Mouse (Mus musculus) layer of hippocampus, postnatal 10 days (tissue): ENCODE results near the gene Uckl1. TPM values are rescaled to one million over a fixed set of nuclear protein-coding genes. Genes with fewer than 3 reads are reported as not detected.
A peak's percentile ranks its signal among the peaks of the same experiment; 100 is the strongest.

Source experiments
- DNase-seq, 2 experiments: peaks; one replicate each; pipeline ENCODE4 v3.0.0; 2021; ENCODE audit warnings: low spot score in 2 of 2
- long read RNA-seq: library from polyadenylated mRNA; stranded (forward); transcript quantifications from one replicate; pipeline ENCODE4 v2.0.0, GENCODE M21; 2023
- total RNA-seq, 2 experiments: library from RNA; stranded (reverse); gene quantifications; 2 replicates each; pipeline ENCODE4 v1.2.3; 2021

The Uckl1 gene
- 10 to 100 TPM; 40.4 to 44.3 TPM for total RNA-seq
- long read RNA-seq, transcript Uckl1-217 (3 exons, 569 nt): major isoform, 7 of 49 reads
- long read RNA-seq, partial matches to known transcripts: 2 of 49 reads
- long read RNA-seq, other reads (novel, unspliced or antisense): 36 of 49 reads

DNA sequence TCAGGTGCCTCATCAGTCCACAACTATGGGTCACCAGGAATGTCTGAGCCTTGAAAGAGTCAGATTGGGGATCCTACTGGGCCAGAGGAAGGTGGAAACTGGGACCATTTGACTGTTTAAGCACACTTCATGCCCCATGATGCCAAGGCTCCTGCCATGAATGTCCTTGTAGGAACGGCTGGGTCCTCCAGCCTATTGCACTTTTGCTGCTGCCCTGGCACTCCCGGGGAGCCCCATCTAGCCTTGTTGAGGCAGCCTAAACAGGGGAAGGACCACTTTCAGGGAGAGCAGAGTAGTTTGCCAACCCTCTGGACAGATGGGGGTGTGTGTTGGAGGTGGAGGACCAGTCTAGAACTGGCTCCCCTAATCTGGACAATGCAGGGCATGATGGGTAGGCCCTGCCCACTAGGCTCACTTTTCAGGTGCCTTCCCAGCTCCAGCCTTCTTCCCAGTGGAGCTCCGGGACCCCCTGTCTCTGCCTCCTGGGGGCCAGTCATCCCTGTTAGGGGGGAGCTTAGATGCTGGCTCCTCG is at the start of gene Uckl1:
Uckl1 (minus strand) TSS at position 482 of the 532 bp plus-strand sequence.
- no peak for DNase-seq

DNA sequence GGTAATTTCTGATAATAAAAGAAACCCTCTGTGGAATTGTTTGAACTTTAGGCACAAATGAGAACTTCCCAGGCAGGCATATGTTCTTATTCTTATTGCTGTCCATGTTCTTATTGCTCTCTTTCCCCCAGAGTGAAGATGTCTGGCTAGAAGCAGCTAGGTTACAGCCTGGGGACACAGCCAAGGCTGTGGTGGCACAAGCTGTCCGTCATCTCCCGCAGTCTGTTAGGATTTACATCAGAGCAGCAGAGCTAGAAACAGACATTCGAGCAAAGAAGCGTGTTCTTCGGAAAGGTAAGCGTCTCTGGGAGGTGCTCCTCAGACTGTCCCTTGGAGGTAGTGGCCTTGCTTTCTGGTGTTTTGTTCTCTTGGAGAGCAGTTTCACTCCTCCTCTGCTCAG is 47.9 kb upstream of the Uckl1 start:
- DNase-seq: no peak

DNA sequence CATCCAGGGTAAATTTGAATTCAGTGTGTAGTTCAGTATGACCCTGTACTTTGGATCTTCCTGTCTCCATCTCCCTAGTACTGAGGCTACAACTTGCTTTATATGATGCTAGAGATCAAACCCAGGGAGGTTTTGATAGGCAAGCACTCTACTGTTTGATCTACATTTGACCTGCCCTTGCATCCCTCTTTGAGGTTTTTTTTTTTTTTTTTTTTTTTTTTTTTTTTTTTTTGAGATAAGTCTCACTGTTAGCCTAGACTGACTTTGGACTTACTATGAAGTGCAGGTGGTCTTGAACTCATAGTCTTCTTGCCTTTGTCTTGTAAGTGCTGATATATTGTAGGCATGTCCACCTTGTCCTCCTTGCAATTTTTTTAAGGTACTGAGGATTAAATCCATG is 43.8 kb upstream of the Uckl1 start:
- no peak for DNase-seq

DNA sequence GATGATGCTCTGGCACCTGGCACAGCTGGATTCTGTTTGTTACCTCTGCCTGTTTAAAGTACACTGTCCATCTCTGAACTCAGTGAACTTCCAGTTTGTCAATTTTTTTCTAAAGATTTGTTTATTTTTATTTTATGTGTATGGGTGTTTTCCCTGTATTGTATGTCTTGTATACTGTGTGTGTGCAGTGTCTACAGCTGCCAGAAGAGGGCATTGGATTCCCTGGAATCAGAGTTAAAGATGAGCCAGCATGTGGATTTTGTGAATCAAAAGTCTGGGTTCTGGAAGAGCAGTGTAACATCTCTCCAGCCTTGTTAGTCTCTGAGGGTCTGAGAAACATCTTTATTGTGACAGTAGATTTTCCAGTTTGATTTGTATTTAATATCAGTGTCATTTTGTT is 38.7 kb upstream of the Uckl1 start:
- peak; percentile 34 to 41 for DNase-seq

DNA sequence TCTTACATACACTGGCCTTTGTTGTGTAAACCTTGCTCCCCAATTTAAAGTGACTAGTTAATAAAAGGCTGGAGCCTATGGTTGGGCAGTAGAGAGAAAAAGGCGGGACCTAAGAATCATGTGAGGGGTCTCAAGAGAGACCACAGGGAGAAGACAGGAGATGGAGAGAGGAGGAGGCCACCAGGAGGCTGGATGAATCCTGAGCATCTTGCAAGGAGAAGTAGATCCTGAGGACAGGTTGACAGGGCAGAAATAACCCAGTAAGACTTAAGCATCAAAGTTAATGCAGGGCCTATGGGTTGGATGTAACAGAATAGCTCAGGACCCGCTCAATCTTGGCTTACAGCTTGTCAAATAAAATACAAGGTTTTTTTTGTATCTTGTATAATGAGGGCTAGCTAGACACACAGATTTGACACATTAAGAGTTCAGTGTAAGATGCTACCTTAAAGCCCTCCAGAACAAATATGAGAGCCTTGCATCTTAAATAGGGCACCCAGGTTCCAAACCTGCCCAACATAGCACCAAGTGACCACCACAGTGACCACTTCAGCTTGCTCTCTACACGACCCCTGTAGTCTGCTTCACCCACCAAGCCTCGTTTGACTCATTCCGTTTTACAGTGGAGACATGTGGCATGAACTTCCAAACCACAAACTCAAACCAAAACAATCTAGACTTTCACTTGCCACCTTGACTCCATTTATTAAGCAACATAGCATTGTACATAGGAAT is 34.2 kb upstream of the Uckl1 start:
- DNase-seq: no peak

DNA sequence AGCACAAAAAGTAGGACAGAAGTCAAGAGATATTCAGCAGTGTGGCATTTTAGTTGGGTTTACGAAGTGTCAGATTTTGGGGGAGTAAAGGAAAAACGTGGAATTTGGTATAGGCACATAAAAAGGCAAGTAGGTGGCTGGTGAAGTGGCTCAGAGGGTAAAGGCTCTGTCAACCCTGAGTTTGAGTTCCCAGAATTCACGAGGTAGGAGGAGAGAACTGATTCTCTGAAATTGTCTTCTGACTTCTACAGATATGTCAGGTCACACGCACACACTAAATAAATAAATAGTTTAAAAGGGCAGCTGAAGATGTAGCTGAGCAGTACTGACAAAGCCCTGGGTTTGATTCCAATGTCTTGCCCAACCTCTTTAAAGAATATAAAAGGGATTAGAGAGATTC is 17.7 kb upstream of the Uckl1 start:
- DNase-seq: no peak

DNA sequence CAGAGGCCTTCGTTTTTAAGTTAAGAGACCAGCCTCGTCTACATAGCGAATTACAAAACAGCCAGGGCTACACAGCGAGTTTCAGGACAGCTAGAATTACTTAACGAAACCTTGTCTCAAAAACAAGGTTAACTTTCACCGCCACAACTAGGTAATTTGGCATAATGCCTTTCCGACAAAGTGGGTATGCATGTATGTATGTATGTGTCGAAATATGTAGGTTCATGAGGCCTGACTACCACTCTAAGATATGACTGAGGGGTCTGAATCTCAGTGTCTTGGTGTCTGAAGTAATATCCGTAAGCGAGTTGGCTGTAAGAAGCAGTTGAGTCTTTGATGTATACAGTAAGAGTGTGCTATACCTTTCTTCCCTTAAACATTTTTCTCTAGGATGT is 17.1 kb upstream of the Uckl1 start:
- no peak for DNase-seq

DNA sequence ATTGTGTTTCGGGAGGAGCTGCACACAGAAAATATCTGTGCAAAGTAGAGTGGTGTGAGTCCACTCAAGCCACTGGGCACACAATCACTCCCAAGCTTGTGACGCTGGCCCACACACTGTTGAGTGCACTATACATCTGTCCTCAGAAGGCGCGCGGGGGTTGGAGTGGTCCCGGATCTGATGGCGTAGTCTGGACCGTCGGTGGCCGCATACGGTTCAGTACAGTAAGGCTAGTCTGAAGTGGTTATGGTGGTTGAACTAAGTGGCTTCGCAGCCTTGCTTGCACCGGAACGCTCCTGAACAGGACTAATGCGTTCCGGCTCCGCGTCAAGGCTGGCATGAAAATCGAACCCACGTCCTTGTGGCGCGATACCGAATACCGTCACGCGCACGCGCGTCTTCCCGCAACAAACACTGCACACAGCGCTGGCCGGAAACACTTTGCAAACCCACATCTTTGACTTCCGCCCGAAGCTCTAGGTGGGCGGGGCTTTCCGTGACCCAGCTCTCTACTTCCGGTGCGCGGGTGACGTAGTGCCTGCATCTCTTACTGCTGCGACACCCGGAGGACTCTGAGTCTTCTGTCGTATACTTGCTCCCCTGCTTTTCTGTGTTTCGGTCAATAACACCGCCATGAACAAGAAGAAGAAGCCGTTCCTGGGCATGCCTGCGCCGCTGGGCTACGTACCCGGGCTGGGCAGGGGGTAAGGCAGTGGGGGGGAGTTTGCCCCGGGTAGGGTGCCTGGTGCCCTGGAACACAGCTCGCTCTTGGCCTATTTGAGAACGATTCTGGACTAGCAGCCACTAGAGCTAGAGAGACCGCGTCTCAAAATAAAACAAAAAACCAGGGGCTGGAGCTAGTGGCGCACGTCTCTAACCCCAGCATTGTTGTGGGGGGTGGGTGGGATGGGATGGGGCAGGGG is 16.4 kb upstream of the Uckl1 start:
- peak; percentile 96 to 97 for DNase-seq

DNA sequence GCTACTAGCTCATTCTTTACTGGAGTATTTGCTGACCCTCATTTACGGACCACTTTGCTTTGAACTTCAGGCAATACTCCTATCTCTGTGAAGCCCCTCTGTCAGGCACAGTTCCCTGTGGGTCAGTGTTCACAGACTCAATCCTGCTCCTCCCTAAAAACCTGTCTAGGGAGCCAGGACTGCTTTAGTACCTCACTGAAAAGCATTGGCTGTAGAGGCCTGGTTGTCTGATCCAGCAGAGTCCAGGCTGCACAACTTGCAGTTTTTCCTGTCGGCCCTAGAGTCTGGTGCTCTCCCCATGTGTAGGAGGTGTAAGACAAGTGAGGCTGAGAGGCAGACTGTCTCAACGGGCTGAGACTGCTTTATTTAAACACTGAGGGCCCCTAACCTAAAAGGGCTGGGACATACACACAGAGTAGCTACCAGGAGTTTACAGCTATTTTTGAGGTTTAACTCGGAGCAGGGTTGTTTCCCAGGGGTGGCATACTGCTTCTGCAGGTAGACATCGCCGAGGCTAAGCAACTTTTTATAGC is 15.6 kb upstream of the Uckl1 start:
- no peak for DNase-seq

DNA sequence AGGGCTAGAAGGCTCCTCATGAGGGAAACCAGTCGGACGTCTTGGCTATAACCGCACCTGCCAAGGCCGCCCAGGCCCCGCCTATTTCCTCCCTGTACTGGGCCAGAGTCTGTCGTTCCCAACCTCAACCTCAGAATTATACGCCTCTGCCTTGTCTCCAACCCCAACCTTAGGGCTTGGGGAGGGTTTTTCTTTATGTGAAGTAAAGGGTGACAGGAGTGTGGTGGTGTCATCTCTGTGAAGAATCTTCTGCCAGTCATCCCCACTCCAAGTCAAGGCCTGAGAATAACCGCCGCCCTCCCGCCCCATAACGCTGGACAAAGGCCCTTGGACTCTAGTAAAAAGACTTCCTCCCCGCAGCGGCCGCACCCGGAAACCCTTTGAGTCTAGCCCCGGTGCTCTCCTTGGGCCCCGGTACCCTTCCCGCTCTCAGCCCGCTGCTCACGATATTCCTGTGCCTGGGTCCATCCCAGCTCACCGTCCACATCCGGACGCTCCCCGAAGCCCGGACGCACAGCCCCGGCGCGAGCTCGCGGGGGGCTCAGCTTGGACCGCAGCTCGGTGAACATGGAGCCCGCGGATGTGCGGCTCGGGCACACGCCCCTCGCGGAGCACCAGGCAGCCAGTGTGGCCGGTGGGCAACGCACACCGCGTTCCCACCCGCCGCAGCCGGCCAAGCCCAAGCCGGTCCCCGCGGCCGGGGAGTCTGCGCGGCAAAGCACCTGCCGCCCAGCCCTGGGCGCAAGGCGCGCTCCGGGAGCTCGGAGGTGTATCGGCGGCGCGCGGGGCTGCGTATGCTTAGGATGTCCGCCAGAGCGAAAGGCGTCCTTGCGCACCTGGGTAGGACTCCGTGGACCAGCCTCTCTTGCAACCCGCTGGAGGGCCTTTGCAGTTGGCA is 14.0 kb upstream of the Uckl1 start, which contains the start of gene Samd10:
Samd10 (minus strand) TSS at position 759 of the 898 bp plus-strand sequence.
- DNase-seq: peak; percentile 49 to 70

DNA sequence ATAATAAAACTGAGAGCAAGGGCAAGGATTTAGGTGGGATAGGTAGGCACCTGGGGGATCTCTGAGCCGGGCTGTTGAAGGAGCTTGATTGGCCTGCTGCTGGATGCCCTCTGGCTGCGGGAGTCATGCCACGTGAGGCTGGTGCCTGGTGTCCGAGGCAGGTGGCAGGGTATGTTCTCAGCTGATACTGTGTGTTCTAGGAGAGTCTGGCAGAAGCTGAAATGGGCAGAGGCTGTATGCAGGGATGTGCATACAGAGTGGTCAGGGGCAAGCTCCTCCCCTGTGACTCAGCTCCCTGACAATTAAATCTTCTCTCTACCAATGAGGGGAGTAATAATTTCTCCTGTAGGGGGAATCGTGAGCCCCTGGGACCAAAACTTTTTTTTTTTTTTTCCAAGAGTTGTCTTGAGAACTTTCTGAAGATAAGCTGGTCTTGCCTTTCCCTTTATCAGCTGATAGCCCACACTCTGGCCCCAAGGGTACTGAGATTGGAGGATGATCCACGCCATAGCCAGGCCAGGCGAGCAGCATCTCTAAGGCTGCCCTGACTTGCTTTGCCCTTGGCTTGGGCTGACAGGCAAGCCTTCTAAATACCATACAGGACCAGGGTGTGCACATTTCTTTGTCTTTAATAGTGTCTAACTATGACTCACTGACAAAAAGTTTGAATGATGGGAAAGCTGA is 12.8 kb upstream of the Uckl1 start:
- peak in 1 of 2 experiments; percentile 14 for DNase-seq

DNA sequence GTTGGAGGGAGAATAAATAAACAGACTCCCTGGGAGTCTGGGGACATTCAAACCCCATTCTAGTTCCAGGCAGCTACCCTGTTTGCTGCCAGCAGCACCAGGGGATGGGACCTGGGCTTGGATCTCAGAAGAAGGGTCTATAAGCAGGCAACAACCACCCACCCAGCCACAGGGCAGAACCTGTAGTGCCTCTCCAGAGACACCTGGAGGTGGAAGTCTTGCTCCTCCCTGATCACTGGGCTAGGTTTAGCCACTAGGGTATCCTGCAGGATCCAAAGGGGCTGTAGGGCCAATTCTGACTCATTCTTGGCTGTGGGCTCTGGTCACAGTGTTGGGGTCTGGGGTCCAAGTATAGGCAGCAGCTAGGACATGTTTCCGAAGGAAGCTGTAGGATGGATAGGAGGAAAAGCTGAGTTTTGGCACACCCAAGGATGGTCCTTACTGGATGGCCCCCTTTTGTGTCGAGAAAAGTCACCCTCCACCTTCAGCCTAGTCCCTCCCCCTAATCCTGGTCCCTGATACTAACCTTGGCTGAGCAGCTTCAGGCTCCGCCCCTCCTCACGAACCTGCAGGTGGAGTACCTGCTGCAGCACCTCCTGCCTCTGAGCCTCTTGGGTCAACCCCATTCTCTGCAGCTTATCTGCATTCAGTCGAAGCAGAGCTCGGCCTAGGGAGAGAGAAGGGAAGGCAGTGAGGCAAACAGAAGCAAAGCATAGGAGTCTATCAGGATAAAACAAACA is 11.7 kb upstream of the Uckl1 start:
- no peak for DNase-seq

DNA sequence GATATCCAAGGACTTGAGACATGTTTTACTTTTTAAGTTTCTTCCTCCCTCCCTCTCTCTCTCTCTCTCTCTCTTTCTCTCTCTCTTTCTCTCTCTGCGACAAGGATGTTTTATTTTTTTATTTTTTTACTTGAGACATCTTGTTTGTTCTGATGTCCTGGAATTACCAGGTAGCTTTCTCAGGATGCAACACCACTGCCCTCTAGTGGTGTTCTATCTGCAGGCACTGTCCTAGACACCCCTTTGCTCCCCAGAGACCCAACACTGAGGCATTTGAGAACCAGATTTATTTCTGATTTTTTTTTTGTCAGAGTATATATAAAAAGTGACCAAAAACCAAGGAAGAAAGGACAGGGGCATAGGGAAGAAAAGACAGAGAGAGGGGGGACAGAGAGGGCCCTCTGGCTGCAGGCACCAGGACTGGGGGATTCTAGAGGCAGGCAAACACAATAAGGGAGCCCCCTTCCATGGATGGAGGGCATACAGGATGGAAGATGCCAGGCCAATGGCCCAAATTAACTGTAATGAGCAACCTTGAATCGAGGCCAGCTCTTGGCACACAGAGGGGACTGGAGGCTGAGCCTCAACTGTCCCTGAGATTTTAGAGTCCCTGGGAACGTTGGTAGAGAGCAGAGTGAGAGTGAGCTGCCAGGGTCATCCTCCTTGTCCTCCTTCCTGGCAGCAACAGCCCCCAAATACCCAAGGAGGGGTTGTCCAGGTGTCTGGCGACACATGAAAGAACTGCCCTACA is 10.4 kb upstream of the Uckl1 start:
- peak; percentile 46 to 58 for DNase-seq

DNA sequence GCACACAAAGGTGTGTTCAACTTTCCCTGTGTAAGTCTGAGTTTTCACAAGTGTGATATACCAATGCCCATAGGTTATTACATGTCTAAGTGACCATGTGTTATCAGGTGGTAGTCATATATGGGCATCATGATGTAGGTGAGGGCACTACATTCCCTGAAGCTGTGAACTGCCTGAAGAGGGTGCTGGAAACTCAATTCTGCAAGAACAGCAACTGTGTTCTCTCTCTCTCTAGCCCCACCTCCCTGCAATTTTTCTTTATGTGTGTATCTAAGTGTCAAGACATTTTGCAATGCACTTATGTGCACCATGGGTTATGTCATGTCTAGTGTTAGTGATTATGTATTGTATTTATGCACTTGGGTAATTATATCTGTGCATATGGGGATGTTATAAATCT is 9.2 kb upstream of the Uckl1 start:
- DNase-seq: no peak

DNA sequence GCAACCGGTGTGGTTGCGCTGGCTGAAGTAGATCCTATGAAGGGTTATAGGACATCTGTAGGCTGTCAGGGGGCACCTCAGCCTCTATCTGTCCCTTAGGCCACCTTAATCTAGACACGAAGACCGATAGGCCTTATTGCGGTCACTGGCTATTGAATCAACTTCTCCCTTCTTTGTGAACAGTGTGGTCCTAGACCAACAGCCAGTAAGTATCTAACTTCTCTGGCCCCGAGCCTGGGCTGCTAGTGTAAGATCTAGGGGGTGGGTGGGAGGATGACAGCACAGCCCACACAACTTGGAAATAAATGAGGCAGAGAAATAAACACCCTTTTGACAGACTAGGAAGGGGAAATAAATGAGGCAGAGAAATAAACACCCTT is 8.3 kb upstream of the Uckl1 start:
- peak in 1 of 2 experiments; percentile 30 for DNase-seq

DNA sequence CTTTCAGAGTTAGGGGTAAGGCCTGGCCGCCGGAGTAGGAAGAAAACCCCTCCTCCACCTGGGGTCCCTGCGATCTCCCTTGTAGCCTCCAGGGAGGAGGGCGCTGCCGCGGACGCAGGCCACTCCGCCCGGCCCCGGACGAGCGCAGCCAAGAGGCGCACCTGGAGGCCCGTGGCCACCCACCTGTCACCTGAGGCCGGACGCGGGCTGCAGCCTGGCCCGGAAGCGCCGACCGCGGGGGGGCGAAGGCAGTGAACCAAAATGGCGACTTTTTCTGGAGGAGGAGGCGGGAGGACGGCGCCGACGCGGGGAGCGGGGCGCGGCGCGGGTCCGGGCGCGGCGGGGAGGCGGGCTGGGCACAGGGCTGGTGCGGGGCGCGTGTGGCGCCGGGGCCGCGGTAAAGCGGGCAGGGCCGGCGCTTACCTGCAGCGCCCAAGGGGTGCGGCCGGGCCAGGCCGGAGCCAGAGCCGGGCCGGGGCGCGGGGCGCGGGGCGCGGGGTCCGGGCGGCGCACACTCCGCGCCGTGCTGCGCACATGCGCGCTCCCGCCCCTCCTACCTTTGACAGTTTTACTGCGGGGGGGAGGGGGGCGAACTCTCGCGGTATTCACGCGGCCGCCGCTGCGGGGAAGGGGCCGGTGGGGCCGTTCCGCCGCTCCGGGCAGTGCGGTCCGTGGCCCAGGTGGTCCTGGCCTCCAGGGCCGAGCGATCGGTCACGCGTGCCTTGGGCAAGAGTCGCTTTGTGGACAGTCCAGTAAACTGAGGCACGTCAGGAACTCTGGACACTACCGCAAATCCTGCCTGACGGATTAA is 7.7 kb upstream of the Uckl1 start, which contains the start of gene Zfp512b:
Zfp512b (minus strand) TSS at position 573 of the 811 bp plus-strand sequence.
- DNase-seq: peak; percentile 74 to 85

DNA sequence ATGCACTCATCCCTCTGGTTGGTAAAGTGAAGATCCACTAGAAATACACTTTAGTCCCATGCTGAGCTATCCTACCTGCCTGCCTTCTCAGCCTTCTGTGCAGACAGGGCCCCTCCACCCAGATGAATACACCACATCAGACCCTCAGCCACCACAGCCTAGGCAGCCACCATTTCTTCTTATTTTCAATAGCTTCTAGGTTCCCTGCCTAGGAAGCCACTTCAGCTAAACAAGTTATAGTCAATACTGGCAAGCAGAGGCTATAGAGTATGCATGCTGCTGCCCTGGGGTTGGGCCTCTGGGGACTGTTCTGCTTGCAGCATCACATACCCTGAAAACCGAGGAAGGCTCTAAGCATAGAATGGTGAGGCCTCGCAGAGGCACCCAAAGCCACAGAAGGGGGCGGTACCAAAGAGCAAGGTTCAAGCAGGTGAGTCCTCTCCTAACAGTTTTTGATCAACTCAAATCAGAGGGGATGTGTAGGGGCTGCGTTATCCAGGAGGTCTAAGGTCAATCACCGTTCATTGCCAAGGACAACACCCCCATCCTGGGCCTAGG is 6.9 kb upstream of the Uckl1 start, which contains the start of gene Prpf6:
Prpf6 (plus strand) TSS at position 341 of the 558 bp plus-strand sequence.
- DNase-seq: no peak
